Mouse (Mus musculus) ES-Bruce4 (cell line): ENCODE results near the gene Edc3. TPM values are rescaled to one million over a fixed set of nuclear protein-coding genes. Genes with fewer than 3 reads are reported as not detected.

Experiments
- H3K27ac ChIP-seq: 2 replicates; pipeline ENCODE4 v1.5.1; 2012; ENCODE audit warnings: low read length, inconsistent platforms; ENCODE audit not compliant: insufficient read depth
- H3K27me3 ChIP-seq: 2 replicates; pipeline ENCODE4 v1.6.1; 2012; ENCODE audit warnings: mild to moderate bottlenecking, low read length, inconsistent platforms; ENCODE audit not compliant: control insufficient read depth, poor library complexity, insufficient read depth, severe bottlenecking
- H3K36me3 ChIP-seq: 2 replicates; pipeline ENCODE4 v1.6.1; 2012; ENCODE audit warnings: inconsistent platforms, mild to moderate bottlenecking, low read length, moderate library complexity; ENCODE audit not compliant: control insufficient read depth, poor library complexity, insufficient read depth, severe bottlenecking
- H3K4me1 ChIP-seq: one replicate; pipeline ENCODE4 v1.8.1; 2011; ENCODE audit warnings: low read length; ENCODE audit not compliant: control insufficient read depth, insufficient read depth
- H3K4me3 ChIP-seq: 2 replicates; pipeline ENCODE4 v1.5.1; 2011; ENCODE audit warnings: low read depth, mild to moderate bottlenecking, low read length
- H3K9ac ChIP-seq: 2 replicates; pipeline ENCODE4 v1.6.1; 2012; ENCODE audit warnings: low read depth, mild to moderate bottlenecking, inconsistent platforms; ENCODE audit not compliant: poor library complexity, severe bottlenecking
- H3K9me3 ChIP-seq: replicated peaks from 2 replicates; pipeline ENCODE4 v1.6.1; 2012; ENCODE audit warnings: mild to moderate bottlenecking, low read length, inconsistent platforms; ENCODE audit not compliant: control insufficient read depth, poor library complexity, insufficient read depth, severe bottlenecking
- CTCF ChIP-seq: IDR thresholded peaks from one replicate; pipeline ENCODE4 v1.8.1; 2011; ENCODE audit warnings: low read depth, low read length
- EP300 ChIP-seq: IDR thresholded peaks from 2 replicates; pipeline ENCODE4 v1.6.1; 2011; ENCODE audit warnings: low read depth, low read length; ENCODE audit not compliant: insufficient read depth
- POLR2A ChIP-seq: IDR thresholded peaks from one replicate; pipeline ENCODE4 v1.8.1; 2011; ENCODE audit warnings: low read length; ENCODE audit not compliant: insufficient read depth
- polyA plus RNA-seq: library from polyadenylated mRNA; stranded (reverse); fragments of >200 nt; gene quantifications from 2 replicates; pipeline ENCODE4 v1.2.4, GENCODE M21; 2011; ENCODE audit warnings: low read depth; ENCODE audit not compliant: missing spikeins, insufficient read depth, insufficient read length

The Edc3 gene
- polyA plus RNA-seq, 1 experiment: 22.0 TPM

DNA sequence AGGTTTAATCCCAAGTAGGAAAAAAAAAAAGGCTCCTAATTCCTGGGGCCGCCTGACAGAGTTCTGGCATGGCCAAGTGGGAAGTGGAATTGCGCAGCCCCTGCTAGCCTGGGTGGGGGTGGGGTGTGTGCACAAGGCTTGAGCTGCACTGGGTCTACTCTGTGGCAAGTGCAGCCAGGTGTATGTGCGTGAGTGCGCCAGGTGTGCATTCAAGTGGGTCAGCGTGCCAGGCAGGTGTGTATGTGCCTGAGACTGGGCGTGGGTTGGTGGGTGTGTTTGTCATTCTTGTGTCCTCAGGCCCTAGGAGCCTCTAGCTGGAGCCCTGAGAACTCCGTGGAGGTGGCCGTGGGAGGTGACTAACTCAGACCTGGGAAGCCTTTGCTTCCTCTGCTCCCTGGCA, 41.8 kb upstream of the Edc3 start:
- Histone ChIP-seq H3K27ac (no peak overlapping the region), H3K4me3 (no peak overlapping the region), H3K9ac (no peak overlapping the region), H3K27me3 (no peaks in the 10 kb centered on the region), H3K9me3 (no peaks in the 10 kb centered on the region), H3K4me1 (no peaks in the 10 kb centered on the region), H3K36me3 (no peaks in the 10 kb centered on the region)
- TF ChIP-seq POLR2A: no peak
- TF ChIP-seq EP300: no peak
- TF ChIP-seq CTCF: no peak

DNA sequence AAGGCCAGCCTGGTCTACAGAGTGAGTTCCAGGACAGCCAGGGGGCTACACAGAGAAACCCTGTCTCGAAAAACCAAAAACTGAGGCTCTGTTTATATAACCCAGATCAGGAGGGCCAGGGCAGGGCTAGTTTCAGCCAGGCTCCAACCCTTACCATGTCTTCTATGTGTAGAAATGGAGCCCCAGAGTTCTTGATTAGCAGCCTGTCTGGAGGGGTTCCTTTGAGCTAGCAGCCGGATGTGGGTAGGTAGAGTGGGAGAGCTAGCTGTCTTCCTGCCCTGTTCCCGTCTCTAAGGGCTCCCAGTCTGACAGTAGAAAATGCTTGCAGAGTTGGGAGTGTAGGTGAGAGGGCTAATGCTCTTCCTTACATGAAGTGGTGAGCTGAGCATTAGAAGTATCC, 41.2 kb upstream of the Edc3 start:
- H3K9me3 ChIP-seq: no peaks in the 10 kb centered on the region
- H3K9ac ChIP-seq: no peak overlapping the region
- H3K36me3 ChIP-seq: no peaks in the 10 kb centered on the region
- H3K4me1 ChIP-seq: no peaks in the 10 kb centered on the region
- no peak overlapping the region for H3K4me3 ChIP-seq
- no peak overlapping the region for H3K27ac ChIP-seq
- no peaks in the 10 kb centered on the region for H3K27me3 ChIP-seq
- TF ChIP-seq CTCF (no peak), POLR2A (no peak)

DNA sequence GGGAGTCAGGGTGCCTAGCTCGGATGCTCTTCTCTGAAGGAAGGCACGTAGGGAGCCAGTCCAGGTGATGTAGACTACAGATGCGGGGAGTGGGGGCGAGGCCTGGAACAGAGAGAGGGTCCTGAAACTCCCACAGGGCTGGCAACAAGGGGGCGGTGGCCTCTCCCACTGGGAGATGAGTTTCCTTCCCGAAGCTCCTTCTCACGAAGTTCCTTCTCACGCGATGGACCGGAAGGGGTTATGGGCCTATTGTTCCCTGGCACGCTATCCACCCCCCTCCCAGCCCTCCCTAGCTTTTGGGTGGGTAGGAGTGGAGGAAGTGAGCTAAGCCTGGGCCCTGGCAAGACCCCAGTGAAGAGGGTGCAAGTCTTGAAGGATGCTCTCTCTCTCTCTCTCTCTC, 40.5 kb upstream of the Edc3 start:
- no peaks in the 10 kb centered on the region for H3K36me3 ChIP-seq
- no peak overlapping the region for H3K4me3 ChIP-seq
- H3K27ac ChIP-seq: no peak overlapping the region
- H3K9ac ChIP-seq: no peak overlapping the region
- H3K4me1 ChIP-seq: no peaks in the 10 kb centered on the region
- H3K9me3 ChIP-seq: no peaks in the 10 kb centered on the region
- no peaks in the 10 kb centered on the region for H3K27me3 ChIP-seq
- TF ChIP-seq CTCF: no peak
- no peak for TF ChIP-seq EP300
- TF ChIP-seq POLR2A: no peak

DNA sequence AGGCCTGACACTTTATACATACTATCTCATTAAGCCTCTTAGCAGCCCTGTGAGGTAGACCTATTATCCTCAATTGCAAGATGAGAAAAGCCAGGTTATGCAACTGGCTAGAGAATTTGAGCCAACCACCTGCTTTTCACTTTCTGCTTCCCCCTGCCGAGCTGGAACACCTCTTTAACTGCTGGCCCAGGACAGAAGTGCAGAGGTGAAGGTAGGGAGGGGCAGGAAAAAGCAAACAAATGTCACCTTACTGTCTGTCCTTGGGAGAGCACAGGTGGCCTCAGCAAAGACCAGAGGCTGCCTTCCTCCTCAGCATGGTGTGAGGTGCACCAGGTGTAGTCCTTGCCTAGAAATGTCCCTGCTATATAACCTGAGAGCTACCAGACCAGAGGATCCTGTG, 40.1 kb upstream of the Edc3 start:
- Histone ChIP-seq H3K9me3 (no peaks in the 10 kb centered on the region), H3K4me1 (no peaks in the 10 kb centered on the region), H3K36me3 (no peaks in the 10 kb centered on the region), H3K4me3 (no peak overlapping the region), H3K27ac (no peak overlapping the region), H3K27me3 (no peaks in the 10 kb centered on the region), H3K9ac (no peak overlapping the region)
- TF ChIP-seq CTCF (no peak), EP300 (no peak), POLR2A (no peak)

DNA sequence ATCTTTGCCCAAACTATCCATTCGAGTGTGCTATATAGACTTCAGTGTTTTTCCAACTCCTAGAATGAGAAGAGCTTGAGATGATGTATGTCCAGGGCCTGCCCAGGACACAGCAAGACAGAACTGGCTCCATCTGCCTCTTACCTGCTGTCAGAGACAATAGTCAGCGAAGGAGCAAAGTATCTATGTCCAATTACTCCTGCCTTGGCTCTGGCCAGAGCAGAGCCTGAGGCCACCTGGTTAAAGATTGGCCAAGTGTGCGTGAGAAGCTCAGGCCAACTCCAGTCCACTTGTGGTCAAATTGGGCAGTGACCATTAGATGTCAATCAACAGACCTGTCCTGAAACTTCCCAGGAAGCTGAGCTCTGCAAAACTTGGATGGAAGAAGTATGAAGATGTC, 38.8 kb upstream of the Edc3 start:
- Histone ChIP-seq H3K9me3 (no peaks in the 10 kb centered on the region), H3K36me3 (no peaks in the 10 kb centered on the region), H3K9ac (no peak overlapping the region), H3K27me3 (no peaks in the 10 kb centered on the region), H3K4me1 (no peaks in the 10 kb centered on the region), H3K27ac (no peak overlapping the region), H3K4me3 (no peak overlapping the region)
- TF ChIP-seq POLR2A (no peak), CTCF (no peak), EP300 (no peak)

DNA sequence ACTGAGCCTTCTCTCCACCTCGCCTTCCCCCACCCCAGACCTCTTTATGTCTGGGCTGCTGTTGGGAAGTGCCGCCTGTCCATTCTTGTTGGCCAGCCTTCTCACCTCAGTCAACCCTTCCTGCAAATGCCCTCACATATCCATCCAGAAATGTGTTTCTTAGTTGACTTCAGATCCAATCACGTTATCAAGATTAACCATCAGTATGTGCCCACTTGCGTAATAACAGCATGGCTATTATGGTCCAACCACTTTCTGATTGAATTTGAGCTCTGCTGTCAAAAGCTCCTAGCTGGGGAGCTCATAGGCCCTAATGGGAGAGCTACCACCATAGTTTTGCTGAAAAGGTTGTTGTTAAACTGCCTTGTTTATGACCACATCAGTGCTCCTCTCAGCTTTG, 37.3 kb upstream of the Edc3 start:
- no peak overlapping the region for H3K4me3 ChIP-seq
- no peak for TF ChIP-seq POLR2A
- no peak for TF ChIP-seq EP300
- TF ChIP-seq CTCF: no peak
- no peaks in the 10 kb centered on the region for H3K9me3 ChIP-seq
- H3K27ac ChIP-seq: no peak overlapping the region
- H3K27me3 ChIP-seq: no peaks in the 10 kb centered on the region
- no peak overlapping the region for H3K9ac ChIP-seq
- no peaks in the 10 kb centered on the region for H3K36me3 ChIP-seq
- no peaks in the 10 kb centered on the region for H3K4me1 ChIP-seq

DNA sequence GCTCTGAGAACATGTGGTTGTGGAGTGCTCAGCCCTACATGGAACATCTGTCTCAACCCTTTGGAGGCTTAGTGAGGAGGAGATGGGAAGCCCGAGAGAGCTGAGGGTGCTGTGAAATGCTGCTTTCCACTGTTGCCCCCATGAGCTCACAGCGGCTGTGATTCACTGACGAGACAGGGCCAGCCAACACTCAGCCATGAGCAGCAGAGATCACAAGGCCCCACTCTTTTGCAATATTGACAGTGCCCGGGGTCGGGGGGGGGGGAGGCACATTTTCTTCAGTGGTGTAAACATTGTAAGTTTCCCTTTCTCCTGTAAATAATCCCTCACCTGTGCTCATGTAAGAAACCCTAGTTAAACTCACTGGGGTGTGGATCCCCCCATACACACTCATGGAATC, 36.8 kb upstream of the Edc3 start:
- Histone ChIP-seq H3K9me3 (no peaks in the 10 kb centered on the region), H3K27me3 (no peaks in the 10 kb centered on the region), H3K27ac (no peak overlapping the region), H3K4me3 (no peak overlapping the region), H3K4me1 (no peaks in the 10 kb centered on the region), H3K36me3 (no peaks in the 10 kb centered on the region), H3K9ac (no peak overlapping the region)
- TF ChIP-seq CTCF (no peak), EP300 (no peak), POLR2A (no peak)
